Mouse (Mus musculus): ENCODE data around the gene Slc25a47.

The Slc25a47 gene

DNA sequence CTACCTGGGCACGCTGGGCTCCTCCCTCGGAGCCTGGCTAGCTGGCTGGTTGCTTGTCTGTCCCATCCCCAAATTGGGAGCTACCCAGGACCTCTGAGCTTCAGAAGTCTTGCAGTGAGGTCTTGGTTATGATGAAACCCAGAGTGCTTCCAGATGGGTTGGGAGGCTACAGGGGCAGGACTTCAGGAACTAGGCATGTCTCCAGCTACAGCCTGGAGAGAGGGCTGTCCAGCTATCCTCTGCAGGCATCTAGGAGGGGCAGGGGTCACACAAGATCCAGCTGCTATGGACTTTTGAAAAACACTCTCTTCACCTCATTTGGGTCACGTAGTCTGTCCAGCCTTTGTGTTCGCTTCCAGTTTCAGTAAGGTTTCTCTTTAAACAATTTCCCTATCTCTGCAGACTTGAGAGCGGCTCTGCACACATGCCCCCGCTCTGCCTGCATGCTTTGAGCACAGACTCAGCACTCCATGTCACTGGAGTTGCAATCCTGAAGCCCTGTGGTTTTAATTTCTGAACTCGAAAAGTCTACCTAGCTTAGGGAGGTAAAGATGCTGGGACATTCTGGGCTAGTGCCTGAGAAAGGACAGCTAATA lies 21.8 kb downstream of the Slc25a47 start:
- peak in 1 of 2 experiments; percentile 36 for DNase-seq (ENCODE audit: low spot score in 2 of 2)

DNA sequence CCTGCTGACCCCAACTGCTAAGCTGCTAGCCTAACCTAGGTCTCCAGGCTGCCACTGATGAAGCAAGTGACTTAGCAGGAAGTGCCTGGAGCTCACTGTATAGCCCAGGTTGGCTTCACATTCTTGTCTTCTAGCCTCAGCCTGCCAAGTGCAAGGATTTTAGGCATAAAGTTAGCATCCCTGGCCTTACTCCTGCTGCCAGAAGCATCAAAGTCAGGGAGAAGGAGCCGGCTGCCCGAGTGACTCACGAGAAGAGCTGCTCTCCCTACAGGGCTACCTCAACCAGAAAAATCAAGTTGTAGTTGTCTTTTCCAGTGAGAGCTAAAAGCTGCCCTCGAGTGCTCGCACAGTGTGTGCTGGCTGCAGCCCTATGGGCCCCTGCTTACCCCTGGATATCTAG lies 22.6 kb downstream of the Slc25a47 start:
- DNase-seq (ENCODE audit: low spot score in 2 of 2), result no peak

DNA sequence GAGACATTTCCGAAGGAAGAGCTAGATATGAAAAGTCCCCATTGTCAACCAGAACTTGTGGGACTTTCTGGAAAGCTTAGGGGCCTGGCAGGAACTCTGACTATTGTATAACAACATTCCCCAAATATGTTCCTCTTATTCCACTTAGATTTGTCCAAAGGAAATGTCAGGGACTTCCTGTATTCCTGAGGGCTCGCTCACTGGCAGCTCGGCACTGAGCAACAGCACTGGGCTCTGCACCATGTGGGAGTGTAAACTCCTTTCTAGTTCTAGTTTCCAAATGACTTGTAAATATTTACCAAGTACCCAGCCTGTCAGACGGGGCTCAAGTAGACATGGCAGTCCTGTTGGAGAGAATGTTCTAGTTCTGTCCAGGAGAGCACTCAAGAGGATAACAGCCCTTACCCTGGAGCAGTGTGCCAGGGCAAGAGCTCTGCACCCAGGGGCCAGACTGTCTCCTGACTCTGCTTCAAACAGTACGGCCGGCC lies 29.2 kb downstream of the Slc25a47 start:
- DNase-seq (ENCODE audit: low spot score in 2 of 2), result no peak

- DNase-seq (ENCODE audit: low spot score in 2 of 2), result no peak
Measured at GRCm38 (mm10) chr12:108869575-108869974, 33.7 kb downstream of the Slc25a47 start.

GRCm38 (mm10) chr12:108873122-108873521 lies 37.3 kb downstream of the Slc25a47 start:
- DNase-seq (ENCODE audit: low spot score in 2 of 2), result no peak

DNA sequence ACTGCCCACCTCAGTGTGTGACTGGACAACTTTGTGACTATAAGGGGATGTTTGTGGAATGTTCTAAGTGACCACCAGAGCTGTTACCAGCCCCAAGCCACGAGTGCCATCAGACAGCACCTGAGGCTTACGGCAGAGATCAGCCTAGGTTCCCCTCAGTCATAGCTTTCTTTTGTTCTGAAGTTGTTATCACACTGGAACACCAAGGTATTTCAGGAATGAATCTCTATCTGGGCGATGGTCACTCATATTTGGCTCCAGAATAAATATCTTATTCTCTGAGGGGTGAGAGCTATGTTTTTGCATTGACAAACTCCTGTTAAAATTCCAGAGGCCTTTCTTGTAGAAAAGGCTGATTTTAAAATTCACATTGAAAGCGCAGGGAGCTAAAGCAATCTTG lies 43.3 kb downstream of the Slc25a47 start:
- no peak for DNase-seq (ENCODE audit: low spot score in 2 of 2)

GRCm38 (mm10) chr12:108880606-108881005 lies 44.8 kb downstream of the Slc25a47 start:
- DNase-seq (ENCODE audit: low spot score in 2 of 2), result no peak

GRCm38 (mm10) chr12:108881192-108881591 lies 45.3 kb downstream of the Slc25a47 start:
- DNase-seq (ENCODE audit: low spot score in 2 of 2), result no peak

DNA sequence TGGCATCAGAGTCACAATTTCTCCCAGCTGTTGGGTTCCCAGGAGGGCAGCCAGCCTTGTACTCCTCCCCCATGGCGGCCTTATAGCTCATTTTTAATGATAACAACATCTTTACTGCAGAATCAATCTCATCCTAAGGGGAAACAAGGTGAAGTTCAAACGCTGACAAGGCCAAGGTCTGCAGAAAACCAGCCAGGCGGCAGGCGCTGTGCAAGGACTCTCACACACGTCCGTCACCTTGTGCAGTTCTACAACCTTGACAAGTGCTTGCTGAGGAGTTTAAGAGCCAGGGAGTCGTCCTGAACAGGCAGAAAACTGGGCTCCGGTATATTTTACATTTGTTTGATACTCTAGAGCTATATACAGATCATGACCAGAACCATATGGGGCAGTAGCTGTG lies 46.9 kb downstream of the Slc25a47 start:
- no peak for DNase-seq (ENCODE audit: low spot score in 2 of 2)

- no peak for DNase-seq (ENCODE audit: low spot score in 2 of 2)
Measured at GRCm38 (mm10) chr12:108885906-108886305, 50.1 kb downstream of the Slc25a47 start.

DNA sequence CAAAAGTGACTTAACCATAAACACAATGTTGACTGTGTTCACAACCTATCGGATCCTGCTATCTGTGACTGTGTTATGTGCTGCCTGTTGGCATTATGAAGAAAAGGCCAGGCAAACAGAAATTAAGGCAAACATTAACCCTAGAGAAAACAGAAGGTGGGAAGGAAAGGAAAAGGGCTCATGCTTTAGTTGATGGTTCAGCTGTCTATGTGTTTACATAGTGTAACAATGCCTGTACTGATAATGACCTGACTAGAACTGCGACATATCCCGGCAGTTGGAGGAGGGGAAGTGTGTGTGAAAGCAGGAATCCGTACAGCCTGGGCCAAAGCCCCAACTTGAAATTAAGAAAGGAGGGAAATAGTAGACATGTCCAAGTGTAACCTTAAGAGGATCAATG lies 51.2 kb downstream of the Slc25a47 start:
- no peak for DNase-seq (ENCODE audit: low spot score in 2 of 2)

- no peak for DNase-seq (ENCODE audit: low spot score in 2 of 2)
Measured at GRCm38 (mm10) chr12:108888632-108889031, 52.8 kb downstream of the Slc25a47 start.

- no peak for DNase-seq (ENCODE audit: low spot score in 2 of 2)
Measured at GRCm38 (mm10) chr12:108892989-108893714, 57.3 kb downstream of the Slc25a47 start, which contains the start of gene Wdr25. Wdr25 (plus strand) TSS chr12:108893631.

DNA sequence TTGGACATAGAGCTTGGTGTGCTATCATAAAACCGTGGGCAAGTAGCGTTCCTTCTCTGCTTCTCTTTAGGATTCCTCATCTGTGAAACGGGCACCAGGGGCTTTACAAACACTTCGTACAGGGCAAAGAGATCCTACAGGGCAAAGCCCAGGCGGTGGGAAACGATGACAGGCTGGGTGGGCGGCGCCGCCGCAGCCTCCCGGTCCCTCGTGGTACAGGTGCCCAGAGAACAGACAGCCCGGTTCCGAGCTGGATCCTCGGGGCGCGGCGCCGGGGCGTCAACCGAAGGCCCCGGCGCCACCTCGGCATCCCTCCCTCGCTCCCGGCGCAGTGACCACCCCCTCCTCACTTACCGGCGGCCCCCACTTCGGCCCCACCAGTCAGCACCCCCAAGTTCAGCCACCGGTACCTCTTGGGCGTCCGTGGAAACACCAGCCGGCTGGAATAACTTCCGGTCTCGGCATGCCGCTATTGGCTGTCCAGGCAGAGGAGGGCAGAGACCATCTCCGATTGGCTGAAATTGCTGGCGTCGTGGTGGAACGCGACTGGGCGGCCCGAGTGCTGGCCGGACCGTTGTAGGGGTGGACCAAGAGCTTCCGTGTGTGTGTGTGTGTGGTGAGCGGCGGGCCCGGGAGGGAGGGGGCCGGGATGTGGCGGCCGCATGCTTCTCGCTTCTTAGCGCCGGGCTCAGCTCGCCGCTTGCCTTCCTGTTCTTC lies 58.0 kb downstream of the Slc25a47 start, which contains the start of gene Wars:
Gene Wars (minus strand): TSS at position 460 of the 717 bp plus-strand sequence.
- peak; percentile 95 to 96 for DNase-seq (ENCODE audit: low spot score in 2 of 2)

DNA sequence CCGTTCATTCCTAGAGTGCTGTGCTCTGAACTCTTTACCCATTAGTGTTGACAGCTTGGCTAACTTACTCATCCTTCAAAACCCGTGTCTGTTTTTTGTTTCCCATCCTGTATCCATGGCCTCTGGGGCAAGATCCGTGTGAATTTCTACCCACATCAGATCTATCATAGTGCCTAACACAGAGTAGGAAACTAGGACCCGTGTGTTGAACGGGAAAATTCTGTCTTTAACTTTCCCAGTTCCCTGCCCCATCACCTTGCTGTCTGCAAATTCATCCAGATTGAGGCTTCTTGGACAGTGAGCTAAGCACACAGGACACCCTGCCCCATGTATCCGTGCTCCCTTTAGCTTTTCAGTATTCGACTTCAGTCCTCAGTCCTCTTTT lies 58.6 kb downstream of the Slc25a47 start:
- DNase-seq (ENCODE audit: low spot score in 2 of 2), result no peak

GRCm38 (mm10) chr12:108896006-108896405 lies 60.2 kb downstream of the Slc25a47 start:
- DNase-seq (ENCODE audit: low spot score in 2 of 2), result no peak

GRCm38 (mm10) chr12:108901346-108901745 lies 65.5 kb downstream of the Slc25a47 start:
- no peak for DNase-seq (ENCODE audit: low spot score in 2 of 2)

- DNase-seq (ENCODE audit: low spot score in 2 of 2), result peak; percentile 35 to 69
Measured at GRCm38 (mm10) chr12:108902940-108903339, 67.1 kb downstream of the Slc25a47 start.

DNA sequence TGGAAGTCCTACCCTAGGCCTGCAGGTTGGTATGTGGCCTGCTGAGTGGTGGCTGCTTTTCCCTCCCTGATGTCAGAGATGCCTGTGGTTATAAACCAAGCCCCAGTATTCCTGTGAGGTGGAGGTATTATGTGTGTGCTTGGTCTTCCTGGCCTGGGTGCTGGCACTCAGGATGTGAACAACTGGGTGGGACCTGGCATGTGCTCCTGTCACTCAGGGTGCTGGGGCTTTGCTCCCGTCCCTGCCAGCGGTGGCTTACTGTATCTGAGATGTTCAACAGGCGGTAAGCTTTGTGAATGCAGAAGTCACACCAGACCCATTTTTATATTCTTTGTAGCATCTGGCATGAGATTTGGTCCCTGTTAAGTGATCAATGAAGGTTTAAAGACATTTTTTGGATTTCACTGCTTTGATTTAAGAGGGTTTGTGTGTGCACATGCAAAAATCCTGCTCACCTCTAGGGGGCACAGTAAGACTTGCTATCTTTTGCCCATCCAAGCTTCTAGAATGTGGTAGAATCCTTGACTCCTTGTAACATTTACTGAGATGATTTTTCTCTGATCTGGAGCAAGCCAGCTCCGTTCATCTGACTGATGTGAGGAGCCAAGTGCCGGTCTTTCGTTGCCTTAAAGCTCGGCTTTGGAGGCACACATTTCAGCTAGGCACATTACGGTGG lies 67.9 kb downstream of the Slc25a47 start:
- DNase-seq (ENCODE audit: low spot score in 2 of 2), result peak in 1 of 2 experiments; percentile 43

DNA sequence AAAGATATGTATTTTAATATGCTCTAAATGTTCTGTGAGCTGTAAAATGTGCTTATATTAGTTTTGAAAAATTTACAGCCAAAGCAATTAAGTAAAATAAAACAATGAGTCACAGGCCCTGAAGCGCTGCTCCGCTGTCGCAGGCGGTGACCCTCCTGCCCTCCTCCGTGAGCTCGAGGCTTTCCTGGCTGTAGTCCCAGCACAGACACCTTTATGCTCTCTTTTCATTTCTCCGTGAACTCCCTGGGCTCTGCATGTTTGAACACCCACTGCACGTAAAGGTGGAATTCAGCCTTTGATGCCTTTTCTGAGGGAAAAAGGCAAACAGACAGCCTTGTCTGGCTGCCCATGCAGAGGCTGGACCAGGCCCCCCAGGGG lies 68.4 kb downstream of the Slc25a47 start:
- no peak for DNase-seq (ENCODE audit: low spot score in 2 of 2)

GRCm38 (mm10) chr12:108905620-108906302 lies 69.9 kb downstream of the Slc25a47 start:
- DNase-seq (ENCODE audit: low spot score in 2 of 2), result no peak

Data from urinary bladder, postnatal 4 days (tissue).